22 mouse cellular contexts compared by ENCODE assay signal in the genomic region with DNA sequence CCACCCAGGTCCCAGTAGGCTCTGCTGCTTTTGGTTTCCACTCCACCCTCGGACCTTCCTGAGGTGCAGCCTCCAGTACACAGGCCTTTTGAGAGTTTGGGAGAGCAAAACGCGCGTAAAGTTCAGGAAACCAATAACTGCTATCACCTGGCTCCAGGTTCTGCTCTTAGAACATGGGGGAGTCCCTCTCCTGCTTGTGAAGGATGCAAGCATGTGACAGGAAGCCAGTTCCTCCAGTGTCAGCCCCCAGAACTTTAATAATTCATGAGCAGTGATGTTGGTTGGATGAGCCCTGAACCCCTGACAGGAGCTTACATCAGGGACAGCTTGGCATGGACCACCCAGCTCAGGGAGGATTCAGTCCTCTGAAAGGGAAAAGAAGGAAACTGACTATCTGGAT.
"Had no signal": no experiment of that assay in that cellular context is flagged by ENCODE, and none has a peak within 500 bp of the region (broad histone marks: within the 10 kb centered on the region; RNA-seq: fewer than 3 reads in every experiment).

No protein-coding gene starts in this region.

- H3K27me3 ChIP-seq: heart, embryonic 12.5 days; hindbrain, embryonic 12.5 days; limb, embryonic 12.5 days; liver, embryonic 13.5 days; liver, embryonic 15.5 days had no signal

- H3K4me2 ChIP-seq: heart, embryonic 12.5 days; hindbrain, embryonic 12.5 days; hindbrain, embryonic 14.5 days; limb, embryonic 12.5 days; liver, embryonic 11.5 days; liver, embryonic 13.5 days; liver, embryonic 15.5 days had no signal

- H3K9me3 ChIP-seq: heart, embryonic 12.5 days; hindbrain, embryonic 10.5 days; hindbrain, embryonic 12.5 days; limb, embryonic 10.5 days; limb, embryonic 12.5 days; liver, embryonic 13.5 days; liver, embryonic 15.5 days had no signal

- ATAC-seq: hindbrain, embryonic 16.5 days; intestine, embryonic 16.5 days had no signal

- H3K4me1 ChIP-seq: heart, embryonic 12.5 days; hindbrain, embryonic 12.5 days; limb, embryonic 10.5 days had no signal

- DNase-seq: gastrocnemius, postnatal 14 days; heart, adult 2 months; heart, postnatal 10 days; heart, postnatal 4 days; kidney, adult 18-20 months; kidney, adult 8-10 months; kidney, postnatal 10 days; kidney, postnatal 25 days; kidney, postnatal 4 days; liver; liver, embryonic 13.5 days had no signal

- H3K4me3 ChIP-seq: heart, adult 2 months; heart, embryonic 12.5 days; hindbrain, embryonic 10.5 days; hindbrain, embryonic 12.5 days; left cerebral cortex, adult 2 months; limb, embryonic 10.5 days; limb, embryonic 12.5 days; liver, embryonic 13.5 days; liver, embryonic 15.5 days had no signal

- H3K36me3 ChIP-seq: heart, embryonic 12.5 days; hindbrain, embryonic 10.5 days; hindbrain, embryonic 12.5 days; limb, embryonic 10.5 days; limb, embryonic 12.5 days; liver, embryonic 13.5 days; liver, embryonic 15.5 days had no signal

- H3K27ac ChIP-seq: hindbrain, embryonic 10.5 days; hindbrain, embryonic 12.5 days; hindbrain, embryonic 14.5 days; left cerebral cortex, adult 2 months; limb, embryonic 10.5 days; limb, embryonic 12.5 days; liver, embryonic 13.5 days; liver, embryonic 15.5 days had no signal

- H3K9ac ChIP-seq: heart, embryonic 12.5 days; hindbrain, embryonic 12.5 days; hindbrain, embryonic 14.5 days; limb, embryonic 12.5 days; liver, embryonic 13.5 days; liver, embryonic 15.5 days had no signal
